14 mouse cellular contexts compared by ENCODE assay signal in the genomic region with DNA sequence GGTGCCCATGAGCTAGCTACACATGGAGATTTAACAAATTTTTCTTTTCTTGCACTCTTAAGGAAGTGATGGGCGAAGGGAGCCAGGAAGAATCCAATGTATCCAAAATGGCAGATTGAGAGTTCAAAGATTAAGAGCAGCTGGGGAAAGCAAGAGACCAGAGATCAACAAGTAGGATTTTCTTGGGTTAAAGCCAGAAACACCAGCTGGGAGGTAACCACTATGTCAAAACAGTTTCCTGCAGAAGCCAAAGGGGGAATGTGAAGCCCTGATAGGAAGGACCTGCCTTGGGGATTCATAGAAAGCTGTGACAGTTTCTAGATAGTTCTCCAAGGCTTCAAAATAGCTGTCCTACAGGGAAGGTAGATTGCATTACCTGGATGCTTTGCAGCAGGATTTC.
DNase-seq lines count a peak whose midpoint lies in the region; ATAC-seq and TF ChIP-seq lines count a peak whose summit lies in the region.
"Had no signal": no experiment of that assay in that cellular context is flagged by ENCODE, and none has a peak within 500 bp of the region (broad histone marks: within the 10 kb centered on the region; RNA-seq: fewer than 3 reads in every experiment).

No protein-coding gene starts in this region.

- no peak for TF ChIP-seq CTCF in intestine, postnatal 0 days (IDR thresholded peaks at IDR 0.05; ENCODE audit: low read depth)

- H3K4me1 ChIP-seq in intestine, embryonic 15.5 days (replicated peaks), result peaks cover 6% of the 10 kb centered on the region
- no peaks in the 10 kb centered on the region for H3K4me1 ChIP-seq in intestine, postnatal 0 days (replicated peaks; ENCODE audit: control insufficient read depth, insufficient read depth, low read length)

- H3K4me2 ChIP-seq in intestine, embryonic 15.5 days (replicated peaks), result no peak overlapping the region
- no peak overlapping the region for H3K4me2 ChIP-seq in intestine, postnatal 0 days (replicated peaks; ENCODE audit: low read depth)
- H3K4me2 ChIP-seq: embryonic facial prominence, embryonic 13.5 days; limb, embryonic 12.5 days had no signal

- intact Hi-C loops in left cerebral cortex, postnatal 14 days (cut with DNase I), result no loop called here

- no peak overlapping the region for H3K27ac ChIP-seq in intestine, embryonic 15.5 days
- H3K27ac ChIP-seq in intestine, postnatal 0 days (ENCODE audit: low read depth, low read length), result no peak overlapping the region
- H3K27ac ChIP-seq: embryonic facial prominence, embryonic 13.5 days; limb, embryonic 12.5 days; macrophage had no signal

- no peaks in the 10 kb centered on the region for H3K27me3 ChIP-seq in intestine, embryonic 15.5 days (replicated peaks)
- no peaks in the 10 kb centered on the region for H3K27me3 ChIP-seq in intestine, postnatal 0 days (replicated peaks; ENCODE audit: control insufficient read depth, insufficient read depth, low read length)
- H3K27me3 ChIP-seq: embryonic facial prominence, embryonic 13.5 days; limb, embryonic 12.5 days had no signal

- no peaks in the 10 kb centered on the region for H3K36me3 ChIP-seq in intestine, embryonic 15.5 days
- no peaks in the 10 kb centered on the region for H3K36me3 ChIP-seq in intestine, postnatal 0 days (ENCODE audit: control insufficient read depth, insufficient read depth)
- H3K36me3 ChIP-seq: embryonic facial prominence, embryonic 13.5 days; limb, embryonic 12.5 days had no signal

- no peak overlapping the region for H3K9ac ChIP-seq in intestine, embryonic 15.5 days
- H3K9ac ChIP-seq in intestine, postnatal 0 days (ENCODE audit: low read depth, low read length), result no peak overlapping the region
- H3K9ac ChIP-seq: embryonic facial prominence, embryonic 13.5 days; limb, embryonic 12.5 days had no signal

- DNase-seq in 3T3-L1 (ENCODE audit: low read depth, low spot score) (peak; percentile 51), 416B (ENCODE audit: low read depth) (peak; percentile 89)
- DNase-seq in kidney, postnatal 36 days, result peak; percentile 17 to 51
- DNase-seq in thymus, postnatal 25 days, result no peak
- no peak for DNase-seq in left cerebral cortex, postnatal 14 days (ENCODE audit: low spot score in 2 of 2)
- DNase-seq: cerebellum, adult 9-10 months; gastrocnemius, postnatal 25 days; layer of hippocampus, adult 9-11 months had no signal

- WGBS in intestine, embryonic 15.5 days, result 78% methylated on average over 1 of the region's 1 CpGs
- WGBS in intestine, postnatal 0 days, result 81% methylated on average over 1 of the region's 1 CpGs

- no peaks in the 10 kb centered on the region for H3K9me3 ChIP-seq in intestine, embryonic 15.5 days
- H3K9me3 ChIP-seq in intestine, postnatal 0 days (ENCODE audit: control insufficient read depth), result no peaks in the 10 kb centered on the region
- H3K9me3 ChIP-seq: embryonic facial prominence, embryonic 13.5 days; limb, embryonic 12.5 days had no signal

- no peak overlapping the region for H3K4me3 ChIP-seq in intestine, embryonic 15.5 days (replicated peaks)
- H3K4me3 ChIP-seq in intestine, postnatal 0 days (ENCODE audit: low read depth, low read length), result no peak overlapping the region
- H3K4me3 ChIP-seq: embryonic facial prominence, embryonic 13.5 days; limb, embryonic 12.5 days had no signal

- ATAC-seq in intestine, embryonic 15.5 days, result peak; percentile 41; the same call in 1 of the 2 replicates
- ATAC-seq in intestine, postnatal 0 days, result no peak
- ATAC-seq: forebrain, embryonic 16.5 days had no signal

Comparison
In these comparisons a context has a peak if more than half of its experiments do, and no peak if none do; other contexts are left out.
1. DNase-seq: peak in 3T3-L1 (single experiment), 416B (single experiment) and kidney, postnatal 36 days (2 of 2); none in thymus, postnatal 25 days (single experiment) and left cerebral cortex, postnatal 14 days (0 of 2).